Mouse (Mus musculus) erythroblast, embryonic 14.5 days (primary cell): ENCODE results near the gene Zfp366. TPM values are rescaled to one million over a fixed set of nuclear protein-coding genes. Genes with fewer than 3 reads are reported as not detected.

Experiments used
- H3K27me3 ChIP-seq: 2 replicates; pipeline ENCODE4 v1.6.1; 2012; ENCODE audit warnings: inconsistent platforms; ENCODE audit not compliant: control insufficient read depth
- H3K36me3 ChIP-seq: 2 replicates; pipeline ENCODE4 v1.6.1; 2012; ENCODE audit warnings: mild to moderate bottlenecking, inconsistent platforms; ENCODE audit not compliant: control insufficient read depth
- H3K4me1 ChIP-seq: 2 replicates; pipeline ENCODE4 v1.6.1; 2012; ENCODE audit warnings: inconsistent platforms; ENCODE audit not compliant: control insufficient read depth
- H3K4me3 ChIP-seq: replicated peaks from 2 replicates; pipeline ENCODE3; 2012; ENCODE audit warnings: moderate library complexity, mild to moderate bottlenecking, inconsistent platforms
- H3K9me3 ChIP-seq: 2 replicates; pipeline ENCODE4 v1.6.1; 2012; ENCODE audit warnings: low read length, inconsistent platforms, mixed read lengths; ENCODE audit not compliant: control insufficient read depth
- GATA1 ChIP-seq: IDR thresholded peaks from 2 replicates; pipeline ENCODE4 v1.6.1; 2012; ENCODE audit warnings: low read length, inconsistent platforms, mixed read lengths
- TAL1 ChIP-seq: IDR thresholded peaks from 3 replicates; pipeline ENCODE4 v1.6.1; 2012; ENCODE audit warnings: low read length, inconsistent platforms, mixed read lengths
- polyA plus RNA-seq: library from polyadenylated mRNA; stranded (reverse); fragments of >175 nt; gene quantifications from 2 replicates; pipeline ENCODE4 v1.2.3, GENCODE M21; 2012

Gene Zfp366
- polyA plus RNA-seq, 1 experiment: not detected

DNA sequence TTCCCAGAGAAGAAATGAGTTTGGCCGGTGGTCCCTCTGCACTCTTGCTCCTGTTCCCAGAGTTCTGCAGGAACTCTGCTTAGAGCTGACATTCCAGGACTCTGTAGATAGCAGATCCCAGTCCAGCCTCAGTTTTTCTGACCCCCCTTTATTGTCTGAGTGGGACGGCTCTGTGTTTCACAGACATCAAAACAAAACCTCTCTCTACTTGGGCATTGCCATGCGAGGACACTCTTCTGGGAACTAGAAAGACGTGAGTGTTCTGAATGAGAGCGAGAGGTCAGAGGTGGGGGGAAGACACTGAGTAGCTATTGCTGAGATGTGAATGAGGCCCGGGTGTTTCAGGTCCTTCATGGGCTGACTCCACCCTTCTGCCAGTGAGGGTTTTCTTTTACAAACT lies 55.1 kb downstream of the Zfp366 start:
- no peaks in the 10 kb centered on the region for H3K27me3 ChIP-seq
- no peaks in the 10 kb centered on the region for H3K9me3 ChIP-seq
- H3K4me1 ChIP-seq: no peaks in the 10 kb centered on the region
- no peaks in the 10 kb centered on the region for H3K36me3 ChIP-seq
- no peak for TF ChIP-seq GATA1
- TF ChIP-seq TAL1: no peak
- no peak overlapping the region for H3K4me3 ChIP-seq

GRCm38 (mm10) chr13:99241984-99242383 lies 57.4 kb downstream of the Zfp366 start:
- Histone ChIP-seq H3K4me3 (no peak overlapping the region), H3K4me1 (no peaks in the 10 kb centered on the region), H3K27me3 (no peaks in the 10 kb centered on the region), H3K36me3 (no peaks in the 10 kb centered on the region), H3K9me3 (no peaks in the 10 kb centered on the region)
- TF ChIP-seq TAL1: no peak

- no peaks in the 10 kb centered on the region for H3K9me3 ChIP-seq
- TF ChIP-seq TAL1 (no peak), GATA1 (no peak)
Observed at GRCm38 (mm10) chr13:99242895-99243294, 58.3 kb downstream of the Zfp366 start.

GRCm38 (mm10) chr13:99243831-99244230 lies 59.2 kb downstream of the Zfp366 start:
- no peak for TF ChIP-seq GATA1
- TF ChIP-seq TAL1: no peak
- Histone ChIP-seq H3K27me3 (no peaks in the 10 kb centered on the region), H3K9me3 (no peaks in the 10 kb centered on the region), H3K36me3 (no peaks in the 10 kb centered on the region), H3K4me1 (no peaks in the 10 kb centered on the region), H3K4me3 (no peak overlapping the region)

More at GRCm38 (mm10) chr13:99242895-99243294, 58.3 kb downstream of the Zfp366 start:
- Histone ChIP-seq H3K27me3 (no peaks in the 10 kb centered on the region), H3K36me3 (no peaks in the 10 kb centered on the region), H3K4me1 (no peaks in the 10 kb centered on the region), H3K4me3 (no peak overlapping the region)

- H3K4me1 ChIP-seq: no peaks in the 10 kb centered on the region
- H3K4me3 ChIP-seq: no peak overlapping the region
- no peaks in the 10 kb centered on the region for H3K36me3 ChIP-seq
- no peaks in the 10 kb centered on the region for H3K9me3 ChIP-seq
- no peaks in the 10 kb centered on the region for H3K27me3 ChIP-seq
- TF ChIP-seq TAL1: no peak
- no peak for TF ChIP-seq GATA1
Observed at GRCm38 (mm10) chr13:99244471-99244870, 59.8 kb downstream of the Zfp366 start.

- Histone ChIP-seq H3K36me3 (no peaks in the 10 kb centered on the region), H3K4me1 (no peaks in the 10 kb centered on the region), H3K27me3 (no peaks in the 10 kb centered on the region), H3K9me3 (no peaks in the 10 kb centered on the region), H3K4me3 (no peak overlapping the region)
- TF ChIP-seq TAL1: no peak
- no peak for TF ChIP-seq GATA1
Observed at GRCm38 (mm10) chr13:99244896-99245295, 60.3 kb downstream of the Zfp366 start.

GRCm38 (mm10) chr13:99245916-99246460 lies 61.4 kb downstream of the Zfp366 start:
- Histone ChIP-seq H3K4me1 (no peaks in the 10 kb centered on the region), H3K27me3 (no peaks in the 10 kb centered on the region), H3K36me3 (no peaks in the 10 kb centered on the region), H3K4me3 (no peak overlapping the region), H3K9me3 (no peaks in the 10 kb centered on the region)
- TF ChIP-seq GATA1 (no peak), TAL1 (no peak)

GRCm38 (mm10) chr13:99250806-99251205 lies 66.2 kb downstream of the Zfp366 start:
- Histone ChIP-seq H3K36me3 (no peaks in the 10 kb centered on the region), H3K9me3 (no peaks in the 10 kb centered on the region), H3K4me1 (no peaks in the 10 kb centered on the region), H3K4me3 (no peak overlapping the region), H3K27me3 (no peaks in the 10 kb centered on the region)
- TF ChIP-seq GATA1 (no peak), TAL1 (no peak)

GRCm38 (mm10) chr13:99254215-99254614 lies 69.6 kb downstream of the Zfp366 start:
- TF ChIP-seq GATA1: no peak
- TF ChIP-seq TAL1: no peak
- Histone ChIP-seq H3K4me1 (no peaks in the 10 kb centered on the region), H3K27me3 (no peaks in the 10 kb centered on the region)

GRCm38 (mm10) chr13:99254781-99255180 lies 70.2 kb downstream of the Zfp366 start:
- H3K36me3 ChIP-seq: no peaks in the 10 kb centered on the region
- TF ChIP-seq TAL1: no peak
- no peak for TF ChIP-seq GATA1
- H3K27me3 ChIP-seq: no peaks in the 10 kb centered on the region
- no peaks in the 10 kb centered on the region for H3K9me3 ChIP-seq
- H3K4me1 ChIP-seq: no peaks in the 10 kb centered on the region
- H3K4me3 ChIP-seq: no peak overlapping the region

More at GRCm38 (mm10) chr13:99254215-99254614, 69.6 kb downstream of the Zfp366 start:
- Histone ChIP-seq H3K9me3 (no peaks in the 10 kb centered on the region), H3K4me3 (no peak overlapping the region), H3K36me3 (no peaks in the 10 kb centered on the region)
